Mouse (Mus musculus): ENCODE data around the gene Olfr385.
"Not testable (repeated sequence)": the region's sequence is repeated elsewhere in the genome, so short reads cannot be mapped to it uniquely, and the experiment has no call there.

Gene Olfr385

GRCm38 (mm10) chr11:73592908-73593307 is at the start of gene Olfr385:
TSS of gene Olfr385 (minus strand) at chr11:73593008.
- in situ Hi-C loops (cut with MboI), result no loop called here

GRCm38 (mm10) chr11:73598294-73598693 is 5.5 kb upstream of the Olfr385 start, which contains the start of gene Olfr384:
TSS of gene Olfr384 (plus strand) at chr11:73598594.
- in situ Hi-C loops (cut with MboI), result no loop called here

DNA sequence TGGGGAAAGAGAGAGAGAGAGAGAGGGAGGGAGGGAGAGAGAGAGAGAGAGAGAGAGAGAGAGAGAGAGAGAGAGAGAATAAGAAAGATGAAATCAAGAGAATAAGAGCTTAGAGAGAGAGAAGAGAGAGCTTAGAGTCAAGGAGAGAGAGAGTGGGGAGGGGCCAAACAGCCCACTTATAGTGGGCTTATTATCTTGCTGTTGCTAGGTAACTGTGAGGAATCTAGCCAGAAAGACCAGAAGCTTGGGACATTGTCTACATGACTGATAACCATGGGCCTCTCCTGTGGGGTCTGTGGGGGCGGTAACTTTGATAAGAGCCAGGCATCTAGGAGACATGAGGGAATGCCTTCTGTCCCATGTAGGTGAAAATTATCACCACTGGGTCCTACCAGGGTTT is 9.6 kb downstream of the Olfr385 start:
- in situ Hi-C loops (cut with MboI), result not testable (repeated sequence)

DNA sequence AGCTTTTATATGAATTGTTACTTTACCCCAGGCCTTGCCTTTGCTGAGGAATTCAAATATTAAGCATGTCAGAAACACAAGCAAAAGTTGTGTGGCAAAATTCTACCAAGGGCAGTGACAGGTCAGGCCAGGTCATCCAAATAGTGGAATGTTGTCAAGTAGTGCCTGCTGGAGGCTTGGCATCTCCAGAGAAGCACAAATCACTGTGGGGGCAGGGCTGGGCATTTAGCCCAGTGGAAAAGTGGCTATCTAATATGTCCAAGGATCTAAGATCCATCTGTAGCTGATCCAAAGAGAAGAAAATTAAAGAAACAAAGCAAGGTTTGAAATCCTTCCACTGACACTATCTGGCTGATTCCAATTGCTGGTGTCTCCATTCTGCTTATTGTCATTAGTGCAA is 12.9 kb downstream of the Olfr385 start:
- in situ Hi-C loops (cut with MboI), result no loop called here

All from mature B cell (primary cell).